Mouse (Mus musculus) left cerebral cortex, adult 6 months (tissue): ENCODE results near the gene Zfp174. TPM values are rescaled to one million over a fixed set of nuclear protein-coding genes. Genes with fewer than 3 reads are reported as not detected.

Source experiments
- long read RNA-seq, 2 experiments: library from polyadenylated mRNA; unstranded; transcript quantifications; one replicate each; pipeline ENCODE4 v2.0.0; 2019 to 2020
- polyA plus RNA-seq: library from polyadenylated mRNA; unstranded; fragments of <200 nt; fragmentation: Nextera tagmentation; gene quantifications from 2 replicates; pipeline ENCODE4 v1.2.3, GENCODE M21; 2021

Zfp174 gene
- polyA plus RNA-seq = 1.2 and 1.3 TPM in 2 replicates
- long read RNA-seq, experiment 1, full-length matches to known transcripts = 7 of 17 reads
- long read RNA-seq, experiment 1, partial matches to known transcripts = 7 of 17 reads
- long read RNA-seq, experiment 1, other reads (novel, unspliced or antisense) = 3 of 17 reads
- long read RNA-seq, experiment 2, full-length matches to known transcripts = 1 of 3 reads
- long read RNA-seq, experiment 2, partial matches to known transcripts = 0 of 3 reads
- long read RNA-seq, experiment 2, other reads (novel, unspliced or antisense) = 2 of 3 reads

DNA sequence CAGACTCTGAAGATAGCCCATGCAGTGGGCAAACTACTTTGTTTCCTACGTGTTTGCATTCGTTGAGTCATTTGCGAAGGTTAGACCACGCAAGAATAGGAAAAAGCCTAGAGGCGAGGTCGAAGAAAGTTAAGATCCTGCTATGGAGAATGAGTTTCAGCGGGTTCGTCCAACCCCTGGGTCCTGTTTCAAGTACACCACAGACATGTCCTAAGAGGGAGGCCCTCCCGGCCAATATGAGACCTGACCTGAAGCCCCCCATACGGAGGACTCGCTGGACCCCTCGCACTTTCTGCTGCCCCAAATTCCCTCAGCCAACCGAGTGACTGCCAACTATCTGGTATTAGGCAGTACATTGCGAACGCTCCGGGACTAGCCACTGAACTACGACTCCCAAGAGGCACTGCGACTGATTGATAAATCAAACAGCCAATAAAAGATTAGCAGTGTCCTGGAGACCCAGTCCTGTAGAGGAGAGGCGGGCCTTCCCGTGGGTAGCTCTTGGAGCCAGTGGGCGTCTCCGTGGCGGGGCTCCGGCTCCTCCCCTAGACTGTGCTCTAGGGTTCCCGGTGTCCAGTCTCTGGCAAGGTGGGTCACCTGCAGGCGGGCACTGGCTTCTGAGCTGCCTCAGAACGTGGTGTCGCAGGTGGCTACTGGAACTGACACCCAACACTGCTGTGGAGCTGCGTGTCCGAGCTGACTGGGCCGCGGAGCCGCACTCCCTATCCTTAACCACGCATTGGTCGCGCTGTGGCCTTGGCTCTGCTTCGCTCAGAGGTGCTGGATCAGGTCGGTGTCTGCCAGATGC lies at the start of gene Zfp174:
TSS of gene Zfp174 (plus strand) at position 558 of the 808 bp plus-strand sequence.

GRCm38 (mm10) chr16:3830588-3831109 lies 16.4 kb upstream of the Zfp174 start, which contains the start of gene Olfr15:
Olfr15 (plus strand) TSS chr16:3830878.

GRCm38 (mm10) chr16:3872216-3873047 lies 25.4 kb downstream of the Zfp174 start, which contains the start of gene Naa60:
Naa60 (plus strand) TSS chr16:3872375.

DNA sequence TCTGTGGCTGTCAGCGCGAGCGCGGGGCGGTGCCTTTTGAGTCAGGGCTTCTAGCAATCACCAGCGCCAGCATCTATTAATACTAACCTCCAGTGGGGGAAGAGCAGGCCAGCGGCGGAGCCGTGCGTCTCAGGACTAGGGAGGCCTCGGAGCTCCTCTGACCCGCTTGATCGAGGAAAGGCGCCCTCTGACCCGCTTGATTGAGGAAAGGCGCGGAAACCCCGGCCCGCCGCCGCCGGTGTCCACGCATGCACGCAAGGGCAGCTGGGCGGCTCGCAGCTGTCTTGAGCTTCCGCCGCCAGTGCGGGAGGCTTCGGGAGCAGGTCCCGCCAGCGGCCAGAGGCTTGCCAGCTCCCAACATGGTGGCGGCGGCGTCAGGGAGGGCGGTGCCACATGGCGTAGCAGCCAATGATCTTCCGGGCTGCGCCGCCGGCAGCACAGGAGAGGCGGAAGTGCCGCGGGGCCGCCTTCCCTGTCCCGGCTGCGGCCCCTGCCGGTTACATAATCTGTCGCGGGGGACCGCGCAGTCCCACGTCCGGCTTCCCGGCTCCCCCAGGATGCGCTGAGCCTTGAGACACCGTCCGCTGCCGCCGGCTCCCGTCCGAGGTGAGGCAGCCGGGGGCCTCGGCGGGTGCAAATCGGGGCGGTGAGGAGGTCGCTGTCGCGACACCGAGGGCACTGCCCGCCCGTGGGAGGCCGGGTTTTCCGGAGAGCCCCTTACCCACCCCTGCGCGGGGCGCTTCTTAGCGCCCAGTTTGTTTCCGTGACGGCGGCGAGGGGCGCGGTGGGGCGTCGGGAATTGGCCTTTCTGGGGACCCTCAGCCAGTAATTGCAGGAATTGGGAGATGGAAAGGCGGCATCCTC lies 37.4 kb downstream of the Zfp174 start, which contains the start of the genes Zfp597 and Gm20695:
TSS of gene Zfp597 (minus strand) at position 361 of the 864 bp plus-strand sequence.
TSS of gene Gm20695 (plus strand) at position 448 of the 864 bp plus-strand sequence.

Other genes with a start within 250 kb of the Zfp174 start
- not detected in 2 replicates for gene Mefv, start 129.2 kb upstream of the Zfp174 start, polyA plus RNA-seq
- 5.4 and 7.1 TPM in 2 replicates for gene Zfp263, start 103.2 kb upstream of the Zfp174 start, polyA plus RNA-seq
- not detected in 2 replicates for gene Olfr15, start 16.4 kb upstream of the Zfp174 start, polyA plus RNA-seq
- 82.1 and 85.9 TPM in 2 replicates for gene Naa60, start 25.1 kb downstream of the Zfp174 start, polyA plus RNA-seq
- gene Zfp597, start 37.3 kb downstream of the Zfp174 start, polyA plus RNA-seq = 3.8 and 6.6 TPM in 2 replicates
- 7.8 and 12.0 TPM in 2 replicates for gene Gm20695, start 37.4 kb downstream of the Zfp174 start, polyA plus RNA-seq
- 9.5 and 9.8 TPM in 2 replicates for gene 1700037C18Rik, start 61.4 kb downstream of the Zfp174 start, polyA plus RNA-seq
- 27.6 and 30.3 TPM in 2 replicates for gene Cluap1, start 61.5 kb downstream of the Zfp174 start, polyA plus RNA-seq
- gene Nlrc3, start 129.4 kb downstream of the Zfp174 start, polyA plus RNA-seq = 0.16 TPM in 1 of 2 replicates, not detected in the other
- 8.0 and 8.7 TPM in 2 replicates for gene Slx4, start 156.5 kb downstream of the Zfp174 start, polyA plus RNA-seq
- gene Dnase1, start 189.7 kb downstream of the Zfp174 start, polyA plus RNA-seq = 1.0 and 1.5 TPM in 2 replicates
- 28.9 and 36.9 TPM in 2 replicates for gene Trap1, start 230.6 kb downstream of the Zfp174 start, polyA plus RNA-seq